Mouse (Mus musculus) lung, postnatal 0 days (tissue): ENCODE measurements around the gene Pdpn.

Experiments
- CTCF ChIP-seq: IDR thresholded peaks from 2 replicates; pipeline ENCODE4 v1.5.1; 2016; ENCODE audit warnings: antibody characterized with exemption, mild to moderate bottlenecking
- EP300 ChIP-seq: IDR thresholded peaks from 2 replicates; pipeline ENCODE4 v1.6.1; 2016; ENCODE audit warnings: antibody characterized with exemption, mild to moderate bottlenecking, control low read depth

DNA sequence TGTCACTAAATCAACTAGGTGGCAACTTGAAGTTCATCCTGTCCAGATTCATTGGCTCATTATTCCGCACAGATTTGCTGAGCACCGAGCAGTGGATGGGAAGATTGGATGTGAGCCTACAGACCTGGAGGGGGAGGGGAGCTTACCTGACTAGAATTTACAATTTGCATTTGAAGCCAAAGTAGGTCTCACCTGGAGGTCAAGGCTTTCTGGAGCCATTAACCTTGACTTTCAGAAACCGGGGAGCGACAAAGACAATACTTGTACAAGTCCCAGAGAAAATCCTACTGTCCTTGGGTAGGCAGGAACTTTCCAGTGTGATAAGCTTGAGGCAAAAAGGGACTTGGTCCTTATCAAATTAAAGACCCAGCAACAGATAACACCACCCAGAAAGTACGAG lies 71.4 kb downstream of the Pdpn start:
- TF ChIP-seq CTCF (no peak), EP300 (no peak)
